Mouse (Mus musculus): ENCODE measurements around the gene Akap7. TPM values are rescaled to one million over a fixed set of nuclear protein-coding genes. Genes with fewer than 3 reads are reported as not detected.
A peak's percentile ranks its signal among the peaks of the same experiment; 100 is the strongest.

Gene Akap7
- total and polyA plus RNA-seq, 3 experiments = 1.9 to 7.7 TPM; not detected in 1

DNA sequence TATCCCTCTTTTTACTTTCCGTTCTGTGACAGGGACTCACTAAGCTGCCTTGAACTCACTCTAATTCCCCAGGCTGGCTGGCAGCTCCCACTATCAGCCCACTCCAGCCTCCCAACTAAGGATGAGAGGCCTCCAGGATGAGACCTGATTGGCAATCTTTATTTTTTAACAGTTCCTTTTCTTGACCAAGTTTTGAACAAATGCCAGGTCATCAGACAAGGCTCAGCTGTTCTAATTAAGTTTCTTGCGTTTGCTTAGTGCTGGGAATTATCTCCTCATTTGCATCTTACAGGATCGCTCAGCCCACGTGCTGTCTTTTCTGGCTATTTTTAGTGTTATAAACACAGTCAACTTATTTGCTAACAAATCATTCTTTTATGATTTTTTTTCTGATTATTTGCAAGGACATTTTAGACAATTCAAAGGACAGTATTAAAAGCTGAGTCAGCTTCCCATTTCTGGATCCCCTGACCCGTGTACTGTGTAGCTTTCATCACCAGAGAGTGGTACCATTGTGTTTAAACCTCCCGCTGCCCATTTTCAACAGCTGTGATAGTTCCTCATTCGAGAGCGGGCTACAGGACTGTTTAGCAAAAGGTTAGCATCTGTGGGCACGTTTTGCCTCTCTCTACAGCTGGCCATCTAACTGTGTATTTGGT, 4.0 kb upstream of the Akap7 start (continued):
- TF ChIP-seq MYB (IDR thresholded peaks at IDR 0.05; ENCODE audit: low read depth, low read length) (no peak), ZKSCAN1 (IDR thresholded peaks at IDR 0.05; ENCODE audit: low read depth, low read length) (no peak), E2F4 (IDR thresholded peaks at IDR 0.05; ENCODE audit: borderline replicate concordance, low read depth, low read length) (no peak), USF1 (IDR thresholded peaks at IDR 0.05; ENCODE audit: low read depth, low read length) (peak; percentile 75), SIN3A (IDR thresholded peaks at IDR 0.05; ENCODE audit: low read length) (peak; percentile 40; the same call in 1 of the 2 replicates), SMC3 (IDR thresholded peaks at IDR 0.05; ENCODE audit: low read depth, low read length) (no peak), MAFK (IDR thresholded peaks at IDR 0.05; ENCODE audit: borderline replicate concordance, low read depth, low read length) (0 out of 2 replicates have a peak, but pooled peaks have one; percentile 61), ZNF384 (IDR thresholded peaks at IDR 0.05; ENCODE audit: low read depth, low read length) (no peak), MAX (IDR thresholded peaks at IDR 0.05; ENCODE audit: low read length) (0 out of 2 replicates have a peak, but pooled peaks have one; percentile 49), POLR2A (IDR thresholded peaks at IDR 0.05; ENCODE audit: control insufficient read depth in 1 of 2, insufficient read depth in 1 of 2, low read depth in 1 of 2, low read length in 2 of 2, poor library complexity in 1 of 2) (no peak), RAD21 (IDR thresholded peaks at IDR 0.05; ENCODE audit: low read depth, low read length) (no peak), USF2 (IDR thresholded peaks at IDR 0.05; ENCODE audit: borderline replicate concordance in 1 of 2, insufficient read depth in 1 of 2, low read depth in 1 of 2, low read length in 2 of 2) (no peak), MXI1 (IDR thresholded peaks at IDR 0.05; ENCODE audit: low read depth, low read length) (peak; percentile 63; the same call in 1 of the 2 replicates), MEF2A (IDR thresholded peaks at IDR 0.05; ENCODE audit: extremely low read depth, insufficient replicate concordance, low read depth, low read length, poor library complexity, severe bottlenecking) (peak; percentile 69; the same call in 1 of the 2 replicates), NELFE (IDR thresholded peaks at IDR 0.05; ENCODE audit: low read depth, low read length) (no peak), ZC3H11A (IDR thresholded peaks at IDR 0.05; ENCODE audit: low read depth, low read length) (no peak)

- H3K4me1 ChIP-seq (ENCODE audit: control insufficient read depth in 1 of 2, insufficient read depth in 2 of 2, low read length in 2 of 2) = peaks cover 0 to 8% of the 10 kb centered on the region in 2 experiments; a peak in 1 of 4 replicates
- no peak for DNase-seq (ENCODE audit: low read depth, low spot score)
- TF ChIP-seq ZMIZ1 (IDR thresholded peaks at IDR 0.05; ENCODE audit: low read depth, low read length) = no peak
- no peak for TF ChIP-seq NELFE (IDR thresholded peaks at IDR 0.05; ENCODE audit: low read depth, low read length)
- no peak for TF ChIP-seq POLR2A (IDR thresholded peaks at IDR 0.05; ENCODE audit: control insufficient read depth in 1 of 2, insufficient read depth in 1 of 2, low read depth in 1 of 2, low read length in 2 of 2, poor library complexity in 1 of 2)
- no peak for TF ChIP-seq GABPA (IDR thresholded peaks at IDR 0.05; ENCODE audit: low read depth, low read length)
- TF ChIP-seq POLR2AphosphoS2 (IDR thresholded peaks at IDR 0.05; ENCODE audit: low read length) = no peak
- no peak for TF ChIP-seq MXI1 (IDR thresholded peaks at IDR 0.05; ENCODE audit: low read depth, low read length)
- TF ChIP-seq RCOR1 (IDR thresholded peaks at IDR 0.05; ENCODE audit: low read depth, low read length) = no peak
These were observed 3.1 kb upstream of the Akap7 start for GRCm38 (mm10) chr10:25310736-25311135.

More at GRCm38 (mm10) chr10:25310736-25311135, 3.1 kb upstream of the Akap7 start:
- H3K79me2 ChIP-seq (ENCODE audit: control insufficient read depth, insufficient read depth, low read length, poor library complexity) = no peaks in the 10 kb centered on the region
- H3K4me3 ChIP-seq (ENCODE audit: control insufficient read depth in 1 of 2, insufficient read depth in 1 of 2, low read depth in 2 of 2, low read length in 2 of 2) = no peak overlapping the region
- no peaks in the 10 kb centered on the region for H3K9me3 ChIP-seq (replicated peaks; ENCODE audit: insufficient read depth, low read length)
- H3K27ac ChIP-seq (ENCODE audit: control insufficient read depth, low read depth, low read length) = no peak overlapping the region
- no peaks in the 10 kb centered on the region for H3K27me3 ChIP-seq (ENCODE audit: control insufficient read depth in 1 of 2, insufficient read depth in 2 of 2, low read length in 2 of 2)
- no peak overlapping the region for H3K9ac ChIP-seq (ENCODE audit: control insufficient read depth, low read depth, low read length, poor library complexity, severe bottlenecking)
- H3K36me3 ChIP-seq (ENCODE audit: control insufficient read depth in 1 of 2, insufficient read depth in 2 of 2, low read length in 2 of 2) = peaks cover 0 to 11% of the 10 kb centered on the region in 2 experiments; a peak in 2 of 4 replicates
